Mouse (Mus musculus) ovary, postnatal 10 days (tissue): ENCODE measurements around the gene Atp5f1.
"Not testable (repeated sequence)": the region's sequence is repeated elsewhere in the genome, so short reads cannot be mapped to it uniquely, and the experiment has no call there.

Source experiments
- DNase-seq: peaks from one replicate; pipeline ENCODE4 v3.0.0; 2022; ENCODE audit warnings: low spot score

Atp5f1 gene

GRCm38 (mm10) chr3:105959999-105960398 is at the start of gene Atp5f1:
TSS of gene Atp5f1 (minus strand) at chr3:105960099.
- no peak for DNase-seq

DNA sequence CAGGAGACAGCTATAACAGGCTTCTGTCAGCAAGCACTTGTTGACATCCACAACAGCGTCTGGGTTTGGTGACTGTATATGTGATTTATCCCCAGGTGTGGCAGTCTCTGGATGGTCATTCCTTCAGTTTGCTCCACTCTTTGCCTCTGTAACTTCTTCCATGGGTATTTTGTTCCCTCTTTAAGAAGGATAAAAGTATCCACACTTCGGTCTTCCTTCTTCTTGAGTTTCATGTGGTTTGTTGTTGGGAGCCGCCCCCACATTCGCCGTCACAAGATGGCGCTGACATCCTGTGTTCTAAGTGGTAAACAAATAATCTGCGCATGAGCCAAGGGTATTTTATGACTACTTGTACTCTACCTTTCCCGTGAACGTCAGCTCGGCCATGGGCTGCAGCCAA is 43.5 kb upstream of the Atp5f1 start:
- not testable (repeated sequence) for DNase-seq

DNA sequence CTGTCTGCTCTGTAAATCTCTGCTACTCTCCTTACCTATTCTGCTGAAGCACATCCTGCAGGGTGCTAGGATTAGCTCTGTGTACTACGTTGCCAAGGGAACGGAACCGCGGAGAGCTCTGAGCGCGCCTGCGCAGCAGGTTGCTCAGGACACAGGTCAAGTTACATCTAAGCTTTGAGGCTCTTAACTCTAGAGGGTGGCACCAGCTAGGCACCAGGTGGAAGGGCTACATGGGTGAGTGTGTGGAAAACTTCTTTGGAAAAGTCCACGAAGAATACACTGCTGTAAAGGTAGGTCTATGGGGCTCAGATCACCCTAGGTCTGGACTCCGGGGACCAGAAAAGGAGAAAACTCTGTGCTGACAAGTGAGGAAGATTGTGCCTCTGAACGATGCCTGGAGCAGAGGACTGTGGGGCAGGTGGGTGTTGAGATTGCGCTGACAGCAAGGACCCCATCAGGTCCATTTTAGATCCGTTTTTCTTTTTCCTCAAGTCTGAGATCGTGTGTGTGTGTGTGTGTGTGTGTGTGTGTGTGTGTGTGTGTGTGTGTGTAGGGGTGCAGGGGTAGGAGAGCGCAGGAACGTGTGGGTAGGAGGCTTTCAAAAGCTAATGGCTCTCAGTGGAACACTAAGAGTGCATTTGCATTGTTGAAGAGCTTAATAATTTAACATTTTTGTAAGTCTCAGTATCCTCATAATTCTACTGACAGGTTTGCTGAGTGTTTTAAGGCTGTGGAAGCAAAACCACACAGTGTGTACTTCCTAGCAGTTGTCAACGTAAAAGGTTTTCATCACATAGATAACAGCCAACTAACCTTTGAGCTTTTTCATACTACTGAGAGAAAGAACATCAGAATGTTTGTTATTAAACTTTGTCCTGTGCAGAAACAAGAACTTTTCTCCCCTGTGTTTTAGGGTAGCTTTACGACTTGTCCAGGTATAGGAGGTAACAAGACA is 41.8 kb upstream of the Atp5f1 start:
- no peak for DNase-seq

- DNase-seq, result no peak
These were observed 40.9 kb upstream of the Atp5f1 start for GRCm38 (mm10) chr3:106000707-106001375.

DNA sequence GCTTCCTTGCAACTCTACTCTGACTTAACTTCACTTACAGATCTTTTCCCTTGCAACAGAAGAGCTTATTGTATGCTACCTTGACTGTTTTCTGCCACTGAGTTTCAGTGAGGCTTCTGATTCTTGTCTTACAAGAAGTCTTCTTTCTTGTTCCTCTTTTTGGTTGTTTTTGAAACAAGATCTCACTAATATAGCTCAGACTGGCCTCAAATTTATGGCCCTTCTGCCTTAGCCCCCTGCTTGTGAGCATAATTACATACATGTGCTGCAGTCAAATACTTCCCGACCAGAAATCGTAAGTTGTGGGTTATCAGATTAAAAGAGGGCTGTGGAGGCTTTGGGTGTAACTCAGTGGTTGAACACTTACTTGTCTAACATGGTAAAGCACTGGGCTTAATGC is 34.8 kb upstream of the Atp5f1 start:
- DNase-seq, result no peak

DNA sequence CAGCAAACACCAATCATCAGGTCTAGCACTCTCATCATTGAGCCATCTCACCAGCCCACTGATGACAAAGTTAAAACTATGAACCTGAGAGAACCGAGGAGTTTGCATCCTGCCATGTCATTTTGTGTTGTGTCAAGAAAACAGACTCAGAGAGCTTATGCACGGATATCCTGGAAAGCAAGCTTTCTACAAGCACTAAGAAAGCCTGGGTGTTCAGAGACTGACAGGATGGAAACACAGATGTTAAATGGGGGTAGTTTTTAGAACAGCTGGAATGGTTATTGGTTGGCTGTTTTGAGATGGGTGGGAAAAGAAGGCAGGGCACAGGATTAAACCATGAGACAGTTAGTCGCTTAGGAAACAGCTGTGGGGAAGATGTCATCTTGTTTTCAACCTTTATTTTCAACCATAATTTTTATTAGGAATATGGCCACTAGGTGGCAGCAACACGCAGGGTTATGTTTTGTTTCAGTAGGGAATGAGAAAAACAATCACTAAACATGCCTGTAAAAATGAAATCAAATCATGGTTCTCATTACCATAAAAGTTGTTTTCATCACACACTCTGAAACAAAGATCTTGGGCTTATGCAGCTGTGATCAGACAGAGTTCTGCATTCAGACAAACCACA is 31.9 kb upstream of the Atp5f1 start:
- DNase-seq, result no peak

- not testable (repeated sequence) for DNase-seq
These were observed 29.7 kb upstream of the Atp5f1 start for GRCm38 (mm10) chr3:105989611-105990010.

DNA sequence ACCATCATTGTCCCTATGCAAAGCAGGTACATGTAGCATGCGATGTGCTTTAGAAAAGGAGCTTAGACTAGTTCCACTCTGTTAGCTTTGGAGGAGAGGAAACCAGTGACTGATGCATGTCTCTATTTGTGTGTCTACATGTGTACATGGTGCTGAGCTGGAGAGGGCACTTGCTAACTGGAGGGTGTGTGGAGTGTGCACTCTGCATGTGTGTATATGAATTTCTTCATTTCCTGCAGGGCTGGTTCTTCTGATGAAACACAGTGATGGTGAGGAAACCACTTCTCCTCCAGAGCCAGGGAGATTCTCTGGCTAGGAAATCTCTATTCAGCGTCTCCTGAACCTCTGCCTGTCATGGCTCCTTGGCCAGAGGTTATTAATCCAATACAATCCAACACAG is 14.3 kb upstream of the Atp5f1 start:
- DNase-seq, result no peak

DNA sequence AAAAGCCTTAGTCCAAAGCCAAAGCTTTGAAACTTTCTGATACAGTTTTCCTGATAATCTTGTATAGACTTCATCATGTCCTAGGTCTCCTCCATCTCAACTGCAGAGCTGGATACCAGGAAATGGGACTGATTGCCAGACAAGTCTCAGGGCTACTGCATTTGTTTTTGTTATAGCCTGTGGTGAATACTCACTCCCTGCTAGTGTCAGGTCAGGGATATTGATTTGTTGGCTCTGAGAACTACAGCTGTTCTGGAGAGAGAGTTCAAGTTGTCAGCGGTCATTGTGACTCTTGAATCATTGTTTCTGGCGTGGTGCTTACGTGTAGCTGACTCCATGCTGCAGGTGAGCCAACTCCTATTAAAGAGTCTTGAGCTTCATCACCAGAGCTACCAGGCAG is 13.5 kb upstream of the Atp5f1 start, which contains the start of gene Ovgp1:
TSS of gene Ovgp1 (plus strand) at position 301 of the 400 bp plus-strand sequence.
- DNase-seq, result no peak

GRCm38 (mm10) chr3:105971831-105972446 is 12.0 kb upstream of the Atp5f1 start:
- no peak for DNase-seq

DNA sequence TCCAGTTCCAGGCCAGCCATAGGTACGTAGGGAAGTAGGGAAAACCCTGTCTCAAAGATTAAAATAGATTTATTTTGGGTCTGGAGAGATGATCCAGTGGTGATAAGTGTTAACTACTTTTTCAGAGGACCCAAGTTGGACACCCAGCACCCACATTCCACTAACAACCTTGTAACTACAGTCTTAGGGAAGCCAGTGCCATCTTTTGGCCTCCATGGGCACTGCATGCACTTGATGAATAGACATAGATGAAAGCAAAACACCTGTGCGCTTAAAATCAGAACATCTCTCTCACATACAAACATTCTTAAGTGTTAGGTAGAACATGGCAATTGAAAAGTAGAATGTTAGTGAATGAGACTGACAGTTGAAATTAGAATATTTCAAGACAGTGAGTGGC is 801 bp upstream of the Atp5f1 start:
- no peak for DNase-seq

- no peak for DNase-seq
These were observed 314 bp downstream of the Atp5f1 start for GRCm38 (mm10) chr3:105959585-105959984.

- DNase-seq, result peak; percentile 94
These were observed 822 bp downstream of the Atp5f1 start, which contains the start of gene Wdr77 for GRCm38 (mm10) chr3:105958974-105959580. TSS of gene Wdr77 (plus strand) at chr3:105959369.

- DNase-seq, result no peak
These were observed 1.7 kb downstream of the Atp5f1 start for GRCm38 (mm10) chr3:105958204-105958603.

DNA sequence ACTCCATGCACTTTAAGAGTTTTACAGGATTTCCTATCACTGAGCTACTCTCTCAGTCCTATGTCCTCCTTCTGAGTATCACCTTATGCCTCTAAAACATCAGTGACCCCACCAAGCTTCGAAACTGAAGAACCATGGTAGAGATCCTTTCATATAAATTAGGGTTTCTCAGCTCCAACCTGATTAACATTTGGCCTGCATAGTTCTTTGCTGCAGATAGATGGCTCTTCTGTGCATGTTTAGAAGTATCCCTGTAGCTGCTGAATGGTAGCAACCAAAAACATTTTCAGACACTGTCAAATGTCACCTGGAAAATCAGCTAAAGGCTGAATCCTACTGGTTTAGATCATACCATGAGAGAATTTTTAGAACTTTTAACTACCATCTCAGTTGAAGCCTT is 2.7 kb downstream of the Atp5f1 start:
- no peak for DNase-seq

DNA sequence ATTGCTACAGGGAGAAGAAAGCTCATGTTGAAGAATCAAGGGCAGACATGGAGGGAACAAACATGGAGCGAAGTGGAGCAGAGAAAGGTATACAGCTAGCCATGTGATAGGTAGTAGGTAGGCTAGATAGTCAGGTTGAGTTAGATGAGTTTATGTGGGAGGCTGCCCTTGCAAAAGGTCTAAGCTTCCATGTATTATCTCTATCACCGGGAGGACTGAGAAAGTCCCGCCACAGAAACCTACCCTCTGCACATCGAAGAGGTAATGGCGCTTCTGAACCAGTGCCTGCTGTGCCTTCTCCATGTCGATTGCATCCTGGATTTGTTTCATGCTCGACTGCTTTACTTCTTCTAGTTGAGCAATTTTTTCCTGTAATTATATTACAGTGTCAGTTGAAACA is 8.6 kb downstream of the Atp5f1 start:
- DNase-seq, result no peak

DNA sequence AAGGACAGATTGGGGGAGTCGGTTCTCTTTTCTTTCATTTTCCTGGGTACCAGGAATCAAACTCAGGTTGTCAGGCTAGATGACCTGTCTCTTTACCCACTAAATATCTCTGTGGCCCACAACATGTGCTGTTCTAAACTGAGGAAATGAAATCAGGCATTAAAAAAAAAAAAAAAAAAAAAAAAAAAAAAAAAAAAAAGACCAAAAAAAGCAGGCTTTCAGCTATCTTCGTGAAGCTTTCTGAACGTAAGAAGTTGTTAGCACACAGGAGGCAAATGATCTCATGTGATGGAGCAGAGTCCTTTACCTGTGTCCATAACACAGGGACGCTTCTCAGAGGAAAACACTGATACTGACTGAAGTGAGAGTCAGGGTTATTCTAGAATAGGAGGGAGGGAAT is 23.8 kb downstream of the Atp5f1 start:
- DNase-seq, result no peak

DNA sequence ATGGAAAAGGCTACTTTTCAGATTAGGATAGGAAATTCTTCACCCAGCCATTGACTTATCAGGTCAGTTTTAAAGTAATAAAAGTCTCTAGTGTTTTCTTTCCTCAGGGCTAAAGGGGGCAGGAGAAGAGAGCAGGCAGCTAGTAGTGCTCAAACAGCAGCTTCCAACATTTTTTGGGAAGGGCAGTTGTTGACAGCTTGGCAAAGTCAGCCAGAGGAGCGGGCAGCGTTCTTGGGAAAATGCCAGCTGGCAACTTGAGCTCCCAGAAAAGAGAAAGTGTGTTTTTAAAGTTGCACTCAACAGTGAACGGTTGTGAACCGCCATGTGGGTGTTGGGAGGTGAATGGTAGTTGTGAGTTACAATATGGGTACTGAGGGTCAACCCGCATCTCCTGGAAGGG is 24.9 kb downstream of the Atp5f1 start:
- DNase-seq, result no peak

DNA sequence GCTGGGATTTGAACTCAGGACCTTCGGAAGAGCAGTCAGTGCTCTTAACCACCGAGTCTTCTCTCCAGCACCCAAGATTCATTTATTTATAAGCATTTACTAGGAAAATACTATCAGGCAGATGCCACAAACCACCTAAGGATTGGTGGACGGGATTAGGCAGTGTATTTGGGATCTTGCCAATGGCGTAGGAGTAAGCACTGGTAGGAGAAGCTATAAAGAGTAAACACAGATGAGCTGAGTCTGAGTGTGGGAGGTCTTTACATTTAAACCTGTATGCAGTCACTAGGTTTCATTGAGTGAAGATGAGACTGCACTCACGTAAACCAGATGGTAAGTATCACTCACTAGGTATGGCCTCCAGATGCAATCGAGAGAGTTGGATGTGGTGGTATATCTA is 26.0 kb downstream of the Atp5f1 start:
- DNase-seq, result no peak

GRCm38 (mm10) chr3:105932240-105933071 is 27.4 kb downstream of the Atp5f1 start, which contains the start of gene I830077J02Rik:
TSS of gene I830077J02Rik (minus strand) at chr3:105932664.
- no peak for DNase-seq

DNA sequence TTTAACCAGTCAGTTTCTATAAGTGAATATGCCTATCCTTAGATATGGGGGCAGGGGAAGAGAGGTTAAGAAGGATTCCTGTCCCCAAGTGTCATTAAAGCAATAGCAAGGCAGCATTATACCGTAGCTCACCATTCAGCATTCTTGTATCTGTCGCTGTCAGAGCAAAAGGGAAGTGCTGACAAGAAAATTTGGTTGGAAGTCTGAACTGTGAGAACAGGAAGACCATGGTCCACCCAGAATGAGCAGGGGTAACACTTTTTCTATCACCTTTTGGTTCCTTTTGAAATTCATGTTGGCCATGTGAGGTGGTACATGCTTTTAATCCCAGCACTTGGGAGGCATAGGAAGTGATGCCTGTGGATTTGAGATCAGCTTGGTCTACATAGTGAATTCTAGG is 28.8 kb downstream of the Atp5f1 start:
- no peak for DNase-seq
